Mouse (Mus musculus): ENCODE data around the gene Ccdc136. TPM values are rescaled to one million over a fixed set of nuclear protein-coding genes. Genes with fewer than 3 reads are reported as not detected.

Ccdc136 gene
- polyA plus RNA-seq, 1 experiment from 2014 or later: 5.6 TPM

DNA sequence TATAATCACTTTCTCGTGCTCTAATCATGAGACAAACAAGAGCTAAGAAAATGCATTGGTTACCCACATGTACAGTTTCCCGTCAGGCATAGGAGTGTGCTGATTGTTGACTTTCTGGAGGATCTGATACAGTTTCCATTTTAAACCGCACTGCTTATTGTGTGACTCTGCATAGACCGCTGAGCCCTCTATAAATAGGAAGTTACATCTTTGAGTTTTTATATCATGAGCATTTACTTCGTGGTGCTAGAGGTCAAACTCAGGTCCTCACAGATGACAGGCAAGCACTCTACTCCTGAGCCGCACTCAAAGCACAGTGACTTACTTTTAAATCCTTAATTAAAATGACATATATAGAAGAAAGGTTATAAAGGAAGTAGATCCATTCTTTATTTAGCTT lies 35.9 kb upstream of the Ccdc136 start:
- Histone ChIP-seq H3K4me2 (no peak overlapping the region), H3K4me1 (replicated peaks; ENCODE audit: control insufficient read depth, insufficient read depth, low read length) (no peaks in the 10 kb centered on the region), H3K36me3 (ENCODE audit: control insufficient read depth, insufficient read depth, low read length) (peaks cover 17% of the 10 kb centered on the region), H3K27me3 (replicated peaks; ENCODE audit: control insufficient read depth, insufficient read depth, low read length) (no peaks in the 10 kb centered on the region), H3K9me3 (ENCODE audit: control insufficient read depth, low read length) (no peaks in the 10 kb centered on the region), H3K4me3 (ENCODE audit: low read depth, low read length) (no peak overlapping the region), H3K9ac (ENCODE audit: low read depth, low read length) (no peak overlapping the region), H3K27ac (ENCODE audit: low read depth, low read length) (no peak overlapping the region)
- WGBS: 83% methylated on average over 6 of the region's 6 CpGs
- DNase-seq (ENCODE audit: low spot score): no peak
- ATAC-seq (replicated peaks; ENCODE audit: low FRiP score): no peak

DNA sequence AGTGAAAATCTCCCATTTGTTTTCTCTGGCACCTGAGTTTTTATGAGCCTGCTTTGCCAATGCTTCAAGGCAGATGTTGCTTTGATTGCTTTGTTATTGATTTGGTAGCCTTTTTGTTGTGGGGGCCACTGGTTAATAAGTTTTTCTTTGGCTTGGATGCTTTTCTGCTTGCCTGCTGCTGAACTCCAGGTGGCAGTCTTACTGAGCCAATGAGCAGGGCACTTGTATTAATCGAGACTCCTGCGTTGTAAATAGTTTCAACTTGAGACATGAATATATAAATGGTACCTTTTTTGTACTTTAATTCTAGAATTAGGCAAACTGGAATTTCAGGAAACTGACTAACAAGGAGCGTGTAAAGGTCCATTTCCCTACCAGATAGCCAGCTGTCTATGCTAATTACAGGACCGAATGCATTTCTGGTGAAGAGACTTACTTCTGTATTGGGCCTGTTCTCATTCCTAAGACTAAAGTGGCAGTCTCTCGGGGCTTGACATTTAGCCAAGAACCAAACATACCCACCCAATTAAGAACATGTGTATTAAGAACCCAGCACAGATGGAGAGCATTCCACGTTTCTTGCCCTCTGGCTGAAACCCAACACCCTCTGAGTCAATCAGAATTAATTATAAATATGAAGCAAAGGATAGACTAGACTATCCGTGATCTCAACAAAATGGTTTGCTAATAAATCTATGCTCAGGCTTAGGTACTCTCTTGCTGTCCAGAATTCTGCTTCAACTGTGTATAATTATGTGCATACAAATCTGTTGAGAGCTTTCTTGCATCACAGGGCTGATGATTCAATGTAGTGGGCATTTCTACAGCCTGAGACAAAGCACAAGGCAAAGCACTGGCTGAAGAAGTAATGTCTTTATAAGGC lies 33.6 kb upstream of the Ccdc136 start:
- DNase-seq (ENCODE audit: low spot score) (no peak), ATAC-seq (replicated peaks; ENCODE audit: low FRiP score) (no peak)
- Histone ChIP-seq H3K4me2 (no peak overlapping the region), H3K9me3 (ENCODE audit: control insufficient read depth, low read length) (no peaks in the 10 kb centered on the region), H3K36me3 (ENCODE audit: control insufficient read depth, insufficient read depth, low read length) (peaks cover 30% of the 10 kb centered on the region), H3K4me1 (replicated peaks; ENCODE audit: control insufficient read depth, insufficient read depth, low read length) (no peaks in the 10 kb centered on the region), H3K27me3 (replicated peaks; ENCODE audit: control insufficient read depth, insufficient read depth, low read length) (no peaks in the 10 kb centered on the region), H3K9ac (ENCODE audit: low read depth, low read length) (no peak overlapping the region), H3K27ac (ENCODE audit: low read depth, low read length) (no peak overlapping the region), H3K4me3 (ENCODE audit: low read depth, low read length) (no peak overlapping the region)
- 85% methylated on average over 7 of the region's 7 CpGs for whole genome bisulfite sequencing

DNA sequence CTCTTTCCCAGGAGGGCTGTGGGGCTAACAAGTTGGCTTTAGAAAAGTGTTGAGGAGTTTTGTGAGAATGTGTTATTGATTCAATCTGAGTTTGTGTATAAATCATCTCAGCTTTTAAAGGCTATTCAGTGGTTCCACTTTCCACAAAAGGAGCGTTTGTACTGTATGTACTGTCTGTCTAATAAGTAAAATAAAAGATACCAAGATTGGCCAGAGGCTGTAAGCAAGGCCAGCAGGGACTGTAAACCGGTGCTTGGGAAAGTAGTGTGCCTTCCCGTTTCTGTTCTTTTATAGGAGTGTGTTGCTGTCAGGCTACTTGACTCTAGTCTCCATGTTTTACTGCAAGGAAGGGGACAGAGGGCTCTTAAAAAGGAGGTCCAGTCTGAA lies 33.0 kb upstream of the Ccdc136 start:
- no peak for ATAC-seq (replicated peaks; ENCODE audit: low FRiP score)
- H3K9ac ChIP-seq (ENCODE audit: low read depth, low read length): no peak overlapping the region
- H3K36me3 ChIP-seq (ENCODE audit: control insufficient read depth, insufficient read depth, low read length): peaks cover 30% of the 10 kb centered on the region
- no peak overlapping the region for H3K4me2 ChIP-seq
- no peaks in the 10 kb centered on the region for H3K4me1 ChIP-seq (replicated peaks; ENCODE audit: control insufficient read depth, insufficient read depth, low read length)
- no peaks in the 10 kb centered on the region for H3K9me3 ChIP-seq (ENCODE audit: control insufficient read depth, low read length)
- DNase-seq (ENCODE audit: low spot score): no peak
- H3K27ac ChIP-seq (ENCODE audit: low read depth, low read length): no peak overlapping the region
- no peak overlapping the region for H3K4me3 ChIP-seq (ENCODE audit: low read depth, low read length)
- H3K27me3 ChIP-seq (replicated peaks; ENCODE audit: control insufficient read depth, insufficient read depth, low read length): no peaks in the 10 kb centered on the region
- 86% methylated on average over 3 of the region's 3 CpGs for WGBS

DNA sequence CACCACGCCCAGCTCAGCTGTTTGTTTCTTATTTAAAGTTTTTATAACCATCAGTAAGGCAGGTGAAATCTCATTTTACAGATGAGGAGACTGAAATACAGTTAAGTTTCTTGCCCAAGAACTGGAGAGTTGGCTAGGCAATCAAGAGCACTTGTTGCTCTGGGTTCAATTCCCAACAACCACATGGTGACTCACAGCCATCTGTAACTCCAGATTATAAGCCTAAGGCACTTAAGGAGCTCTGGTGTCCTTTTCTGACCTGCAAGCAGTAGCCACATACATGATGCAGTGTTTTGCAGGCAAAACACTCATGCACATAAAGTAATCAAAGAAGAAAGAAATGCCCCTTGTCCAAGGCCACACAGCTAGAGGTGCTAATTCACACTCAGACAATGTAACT lies 30.8 kb upstream of the Ccdc136 start:
- H3K27me3 ChIP-seq (replicated peaks; ENCODE audit: control insufficient read depth, insufficient read depth, low read length): no peaks in the 10 kb centered on the region
- no peak overlapping the region for H3K9ac ChIP-seq (ENCODE audit: low read depth, low read length)
- H3K9me3 ChIP-seq (ENCODE audit: control insufficient read depth, low read length): no peaks in the 10 kb centered on the region
- no peak overlapping the region for H3K27ac ChIP-seq (ENCODE audit: low read depth, low read length)
- DNase-seq (ENCODE audit: low spot score): no peak
- no peaks in the 10 kb centered on the region for H3K4me1 ChIP-seq (replicated peaks; ENCODE audit: control insufficient read depth, insufficient read depth, low read length)
- H3K4me2 ChIP-seq: no peak overlapping the region
- H3K4me3 ChIP-seq (ENCODE audit: low read depth, low read length): no peak overlapping the region
- peaks cover 29% of the 10 kb centered on the region for H3K36me3 ChIP-seq (ENCODE audit: control insufficient read depth, insufficient read depth, low read length)
- ATAC-seq (replicated peaks; ENCODE audit: low FRiP score): no peak
- 83% methylated on average over 1 of the region's 1 CpGs for WGBS

DNA sequence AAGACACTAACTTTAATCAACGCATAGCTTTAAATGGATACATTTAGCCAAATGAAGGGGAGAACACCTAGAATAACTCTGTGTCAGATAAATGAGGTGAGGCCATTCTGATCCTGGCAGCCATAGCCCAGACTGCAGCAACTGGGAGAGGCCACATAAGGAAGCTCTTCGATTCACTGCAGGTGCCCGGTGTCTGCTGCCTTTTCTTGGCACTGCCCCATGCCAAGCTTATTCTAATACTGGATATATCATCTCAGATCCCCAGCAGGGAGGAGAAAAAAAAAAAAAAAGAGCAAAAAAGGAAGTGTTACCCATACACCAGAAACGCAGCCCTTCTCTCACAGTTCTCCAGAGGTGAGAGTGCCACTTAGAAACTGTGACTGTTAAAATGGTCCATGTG lies 18.7 kb upstream of the Ccdc136 start:
- Histone ChIP-seq H3K9me3 (ENCODE audit: control insufficient read depth, low read length) (no peaks in the 10 kb centered on the region), H3K27ac (ENCODE audit: low read depth, low read length) (no peak overlapping the region), H3K4me1 (replicated peaks; ENCODE audit: control insufficient read depth, insufficient read depth, low read length) (no peaks in the 10 kb centered on the region; the same call in 1 of the 2 replicates), H3K4me3 (ENCODE audit: low read depth, low read length) (no peak overlapping the region), H3K4me2 (no peak overlapping the region), H3K9ac (ENCODE audit: low read depth, low read length) (no peak overlapping the region), H3K36me3 (ENCODE audit: control insufficient read depth, insufficient read depth, low read length) (peaks cover 26% of the 10 kb centered on the region), H3K27me3 (replicated peaks; ENCODE audit: control insufficient read depth, insufficient read depth, low read length) (no peaks in the 10 kb centered on the region)
- ATAC-seq (replicated peaks; ENCODE audit: low FRiP score) (no peak), DNase-seq (ENCODE audit: low spot score) (no peak)
- WGBS: 84% methylated on average over 4 of the region's 4 CpGs

DNA sequence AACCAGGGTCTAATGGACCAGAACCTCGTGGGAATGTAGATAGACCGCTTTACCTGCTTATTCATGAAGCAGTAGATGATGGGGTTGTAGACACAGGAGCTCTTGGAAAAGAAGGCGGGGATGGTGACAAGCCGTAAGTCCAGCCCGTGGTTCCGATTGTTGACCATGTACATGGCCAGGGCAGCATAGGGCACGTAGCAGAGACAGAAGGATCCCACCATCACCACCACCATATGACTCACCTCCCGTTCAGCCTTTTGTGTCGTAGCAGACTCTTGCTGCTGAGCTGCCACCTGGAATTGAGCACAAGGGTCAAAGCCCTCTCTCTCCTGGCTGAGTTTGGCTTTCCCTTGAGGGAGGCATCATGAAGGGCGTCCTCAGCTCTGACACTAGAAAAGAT lies 17.4 kb upstream of the Ccdc136 start:
- Histone ChIP-seq H3K36me3 (ENCODE audit: control insufficient read depth, insufficient read depth, low read length) (peaks cover 18% of the 10 kb centered on the region; the same call in 1 of the 2 replicates), H3K4me3 (ENCODE audit: low read depth, low read length) (no peak overlapping the region), H3K9me3 (ENCODE audit: control insufficient read depth, low read length) (no peaks in the 10 kb centered on the region), H3K9ac (ENCODE audit: low read depth, low read length) (no peak overlapping the region), H3K4me2 (no peak overlapping the region), H3K27ac (ENCODE audit: low read depth, low read length) (no peak overlapping the region), H3K27me3 (replicated peaks; ENCODE audit: control insufficient read depth, insufficient read depth, low read length) (no peaks in the 10 kb centered on the region), H3K4me1 (replicated peaks; ENCODE audit: control insufficient read depth, insufficient read depth, low read length) (no peaks in the 10 kb centered on the region; the same call in 1 of the 2 replicates)
- 89% methylated on average over 10 of the region's 10 CpGs for WGBS
- DNase-seq (ENCODE audit: low spot score): no peak
- ATAC-seq (replicated peaks; ENCODE audit: low FRiP score): no peak

DNA sequence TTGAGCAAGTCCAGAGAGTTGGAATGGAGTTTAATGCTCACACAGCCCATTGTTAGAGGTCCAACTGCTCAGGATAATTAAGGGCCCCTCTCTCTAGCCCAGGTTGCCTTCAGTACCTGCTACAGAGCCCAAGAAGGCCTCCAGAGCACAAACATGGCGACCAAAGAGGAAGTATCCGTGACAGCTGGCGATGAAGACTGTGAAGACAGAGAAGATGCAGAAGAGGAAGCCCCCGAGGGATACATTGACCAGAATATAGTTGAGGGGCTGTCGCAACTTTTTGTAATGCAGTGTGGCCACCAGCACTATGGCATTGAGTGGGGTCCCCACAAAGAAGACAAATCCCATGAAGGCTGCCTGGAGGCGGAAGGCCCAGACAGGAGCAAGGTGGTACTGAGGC lies 16.2 kb upstream of the Ccdc136 start:
- ATAC-seq (replicated peaks; ENCODE audit: low FRiP score): no peak
- no peaks in the 10 kb centered on the region for H3K27me3 ChIP-seq (replicated peaks; ENCODE audit: control insufficient read depth, insufficient read depth, low read length)
- peaks cover 8% of the 10 kb centered on the region; the same call in 1 of the 2 replicates for H3K36me3 ChIP-seq (ENCODE audit: control insufficient read depth, insufficient read depth, low read length)
- H3K27ac ChIP-seq (ENCODE audit: low read depth, low read length): no peak overlapping the region
- no peak for DNase-seq (ENCODE audit: low spot score)
- no peak overlapping the region for H3K9ac ChIP-seq (ENCODE audit: low read depth, low read length)
- H3K4me1 ChIP-seq (replicated peaks; ENCODE audit: control insufficient read depth, insufficient read depth, low read length): no peaks in the 10 kb centered on the region; the same call in 1 of the 2 replicates
- H3K4me3 ChIP-seq (ENCODE audit: low read depth, low read length): no peak overlapping the region
- H3K9me3 ChIP-seq (ENCODE audit: control insufficient read depth, low read length): no peaks in the 10 kb centered on the region
- no peak overlapping the region for H3K4me2 ChIP-seq
- WGBS: 69% methylated on average over 6 of the region's 6 CpGs

DNA sequence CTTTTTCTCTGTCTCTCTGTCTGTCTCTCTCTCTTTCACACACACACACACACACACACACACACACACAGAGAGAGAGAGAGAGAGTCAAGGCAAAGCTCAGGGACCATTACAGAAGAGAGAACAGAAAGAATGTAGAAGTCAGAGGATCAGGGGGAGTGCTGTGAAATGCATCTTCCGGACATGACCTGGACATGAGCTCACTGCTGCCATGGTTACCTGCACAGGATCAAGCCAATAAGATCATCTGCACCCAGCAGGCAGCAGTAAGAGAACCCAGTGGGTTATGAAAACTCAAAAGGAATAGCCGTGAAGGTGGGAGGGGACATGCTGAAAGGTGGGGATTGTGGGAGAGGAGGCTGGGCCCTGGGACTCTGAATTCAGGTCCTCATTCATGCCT lies 13.7 kb upstream of the Ccdc136 start:
- ATAC-seq (replicated peaks; ENCODE audit: low FRiP score): no peak
- H3K27me3 ChIP-seq (replicated peaks; ENCODE audit: control insufficient read depth, insufficient read depth, low read length): 0 out of 2 replicates have a peak, but pooled peaks cover under 1% of the 10 kb centered on the region
- no peaks in the 10 kb centered on the region; the same call in 1 of the 2 replicates for H3K36me3 ChIP-seq (ENCODE audit: control insufficient read depth, insufficient read depth, low read length)
- no peak overlapping the region for H3K4me3 ChIP-seq (ENCODE audit: low read depth, low read length)
- H3K4me2 ChIP-seq: no peak overlapping the region
- WGBS: 65% methylated on average over 2 of the region's 2 CpGs
- H3K9me3 ChIP-seq (ENCODE audit: control insufficient read depth, low read length): no peaks in the 10 kb centered on the region
- no peak overlapping the region for H3K27ac ChIP-seq (ENCODE audit: low read depth, low read length)
- no peak overlapping the region for H3K9ac ChIP-seq (ENCODE audit: low read depth, low read length)
- DNase-seq (ENCODE audit: low spot score): no peak
- peaks cover under 1% of the 10 kb centered on the region for H3K4me1 ChIP-seq (replicated peaks; ENCODE audit: control insufficient read depth, insufficient read depth, low read length)

DNA sequence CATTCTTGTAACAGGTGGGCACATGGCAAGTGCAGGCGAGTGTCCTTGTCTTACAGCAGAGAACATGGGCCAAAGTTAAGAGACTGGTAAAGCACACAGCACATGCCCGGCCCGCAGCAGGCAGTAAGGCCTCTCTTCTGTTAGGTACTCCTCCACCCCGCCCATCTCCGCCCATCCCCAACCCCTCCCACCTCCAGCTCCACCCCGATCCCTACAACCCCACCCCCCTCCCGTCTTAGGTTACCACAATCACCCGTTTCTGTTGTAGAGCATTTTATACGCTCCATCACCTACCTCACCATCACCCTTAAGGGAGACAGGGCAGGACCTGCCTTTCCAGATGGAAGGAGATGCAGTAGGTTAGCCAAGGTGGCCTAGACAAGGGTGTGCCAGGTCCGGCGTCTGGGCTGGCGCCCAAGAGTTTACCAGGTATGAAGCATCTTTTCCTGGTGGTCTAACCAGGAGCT lies 8.0 kb upstream of the Ccdc136 start, which contains the start of gene Opn1sw:
TSS of gene Opn1sw (minus strand) at position 417 of the 467 bp plus-strand sequence.
- no peaks in the 10 kb centered on the region for H3K9me3 ChIP-seq (ENCODE audit: control insufficient read depth, low read length)
- H3K9ac ChIP-seq (ENCODE audit: low read depth, low read length): no peak within 1 kb of the TSS; the same call in 1 of the 2 replicates
- WGBS: 4% methylated on average over 12 of the region's 12 CpGs
- H3K4me1 ChIP-seq (replicated peaks; ENCODE audit: control insufficient read depth, insufficient read depth, low read length): peaks cover 8% of the 10 kb centered on the region
- H3K4me3 ChIP-seq (ENCODE audit: low read depth, low read length): peak within 1 kb of the TSS; percentile 52
- peaks cover 17% of the 10 kb centered on the region for H3K27me3 ChIP-seq (replicated peaks; ENCODE audit: control insufficient read depth, insufficient read depth, low read length)
- H3K36me3 ChIP-seq (ENCODE audit: control insufficient read depth, insufficient read depth, low read length): no peaks in the 10 kb centered on the region
- H3K27ac ChIP-seq (ENCODE audit: low read depth, low read length): no peak within 1 kb of the TSS
- peak; percentile 58 for DNase-seq (ENCODE audit: low spot score)
- peak; percentile 87 for ATAC-seq (replicated peaks; ENCODE audit: low FRiP score)
- H3K4me2 ChIP-seq: peak within 1 kb of the TSS; percentile 76
